10 mouse cellular contexts compared by ENCODE assay signal in genomic region chr6:136497744-136498143, GRCm38 (mm10). TPM values are rescaled to one million over a fixed set of nuclear protein-coding genes. Genes with fewer than 3 reads are reported as not detected.
A peak's percentile ranks its signal among the peaks of the same experiment; 100 is the strongest.
DNase-seq lines count a peak whose midpoint lies in the region; ATAC-seq and TF ChIP-seq lines count a peak whose summit lies in the region.
"Had no signal": no experiment of that assay in that cellular context is flagged by ENCODE, and none has a peak within 500 bp of the region (broad histone marks: within the 10 kb centered on the region; RNA-seq: fewer than 3 reads in every experiment).

No protein-coding gene starts in this region.

- no peak overlapping the region for H3K27ac ChIP-seq in heart, embryonic 14.5 days (replicated peaks in 1 of 2; ENCODE audit: control insufficient read depth in 1 of 2, insufficient read depth in 1 of 2, low read depth in 2 of 2, low read length in 2 of 2)
- H3K27ac ChIP-seq in ES-E14 (ENCODE audit: insufficient read depth, low read depth, low read length, poor library complexity, severe bottlenecking) = peak overlapping the region; percentile 52
- H3K27ac ChIP-seq in liver, adult 2 months (replicated peaks; ENCODE audit: insufficient read depth, low read depth, low read length) = no peak overlapping the region
- H3K27ac ChIP-seq in cerebellum, adult 2 months (ENCODE audit: insufficient read depth, low read length) = no peak overlapping the region
- H3K27ac ChIP-seq: embryonic facial prominence, embryonic 13.5 days; neural tube, embryonic 13.5 days had no signal

- intact Hi-C loops in heart, postnatal 25 days (cut with DNase I) = no loop called here

- ATAC-seq in heart, embryonic 14.5 days (ENCODE audit: insufficient number of reproducible peaks, insufficient read depth, low FRiP score, low read depth) = peak; percentile 19; the same call in 1 of the 2 replicates

- no peak for TF ChIP-seq CTCF in liver, adult 2 months (IDR thresholded peaks at IDR 0.05; ENCODE audit: low read depth, low read length)
- no peak for TF ChIP-seq CTCF in cerebellum, adult 2 months (IDR thresholded peaks at IDR 0.05; ENCODE audit: borderline replicate concordance, insufficient read depth, low read depth, low read length)

- no peak overlapping the region for H3K4me3 ChIP-seq in heart, embryonic 14.5 days (ENCODE audit: control insufficient read depth in 1 of 2, insufficient read depth in 1 of 2, low read depth in 1 of 2, low read length in 2 of 2)
- no peak overlapping the region for H3K4me3 ChIP-seq in ES-E14 (ENCODE audit: insufficient read depth in 1 of 2, low read depth in 1 of 2, low read length in 2 of 2, poor library complexity in 1 of 2, severe bottlenecking in 1 of 2)
- H3K4me3 ChIP-seq in liver, adult 2 months (ENCODE audit: insufficient read depth, low read depth, low read length) = no peak overlapping the region
- no peak overlapping the region for H3K4me3 ChIP-seq in cerebellum, adult 2 months (replicated peaks; ENCODE audit: insufficient read depth, low read depth, low read length)
- H3K4me3 ChIP-seq: embryonic facial prominence, embryonic 13.5 days; neural tube, embryonic 13.5 days had no signal

- 0 out of 2 replicates have a peak, but pooled peaks cover 2% of the 10 kb centered on the region for H3K9me3 ChIP-seq in heart, embryonic 14.5 days (ENCODE audit: control insufficient read depth, low read length)
- no peaks in the 10 kb centered on the region for H3K9me3 ChIP-seq in ES-E14 (ENCODE audit: control insufficient read depth, insufficient read depth, low read depth, low read length)
- H3K9me3 ChIP-seq: embryonic facial prominence, embryonic 13.5 days; neural tube, embryonic 13.5 days had no signal

- WGBS in heart, embryonic 14.5 days = 57% methylated on average over 5 of the region's 5 CpGs
- 63% methylated on average over 5 of the region's 5 CpGs for WGBS in liver, adult 2 months
- 65% methylated on average over 5 of the region's 5 CpGs for WGBS in cerebellum, adult 2 months

- H3K4me2 ChIP-seq in heart, embryonic 14.5 days (ENCODE audit: low read length) = no peak overlapping the region
- H3K4me2 ChIP-seq: embryonic facial prominence, embryonic 13.5 days; neural tube, embryonic 13.5 days had no signal

- TF ChIP-seq POLR2A in liver, adult 2 months (IDR thresholded peaks at IDR 0.05; ENCODE audit: extremely low read depth, insufficient read depth, low read length) = no peak
- TF ChIP-seq POLR2A in cerebellum, adult 2 months (IDR thresholded peaks at IDR 0.05; ENCODE audit: borderline replicate concordance, insufficient read depth, low read length) = no peak

- H3K79me2 ChIP-seq in liver, adult 2 months (ENCODE audit: control insufficient read depth, insufficient read depth, low read length) = no peaks in the 10 kb centered on the region

- in situ Hi-C loops in ES-E14 (cut with MboI; ENCODE audit: low sequenced_read_pairs in 2 of 2, unreplicated experiment in 2 of 2) = no loop called here

- no peaks in the 10 kb centered on the region for H3K4me1 ChIP-seq in heart, embryonic 14.5 days (ENCODE audit: control insufficient read depth in 2 of 2, insufficient read depth in 2 of 2, low read length in 2 of 2)
- peaks cover 0 to 11% of the 10 kb centered on the region in 2 experiments; a peak in 2 of 4 replicates for H3K4me1 ChIP-seq in ES-E14 (ENCODE audit: control insufficient read depth in 2 of 2, insufficient read depth in 2 of 2, low read length in 2 of 2, poor library complexity in 1 of 2)
- H3K4me1 ChIP-seq in liver, adult 2 months (ENCODE audit: control insufficient read depth, insufficient read depth, low read length) = peaks cover 2% of the 10 kb centered on the region; the same call in 1 of the 2 replicates
- no peaks in the 10 kb centered on the region for H3K4me1 ChIP-seq in cerebellum, adult 2 months (ENCODE audit: control insufficient read depth, insufficient read depth, low read length)
- H3K4me1 ChIP-seq: embryonic facial prominence, embryonic 13.5 days; neural tube, embryonic 13.5 days had no signal

- no peaks in the 10 kb centered on the region for H3K36me3 ChIP-seq in heart, embryonic 14.5 days (ENCODE audit: control insufficient read depth, insufficient read depth, low read length)
- H3K36me3 ChIP-seq in ES-E14 (ENCODE audit: control insufficient read depth, insufficient read depth, low read length, poor library complexity, severe bottlenecking) = peaks cover 2% of the 10 kb centered on the region; the same call in 1 of the 2 replicates
- no peaks in the 10 kb centered on the region for H3K36me3 ChIP-seq in liver, adult 2 months (ENCODE audit: control insufficient read depth, insufficient read depth, low read length)
- H3K36me3 ChIP-seq: embryonic facial prominence, embryonic 13.5 days; neural tube, embryonic 13.5 days had no signal

- no peak overlapping the region for H3K9ac ChIP-seq in heart, embryonic 14.5 days (ENCODE audit: low read length)
- H3K9ac ChIP-seq in ES-E14 (ENCODE audit: insufficient read depth, low read depth, low read length, poor library complexity, severe bottlenecking) = no peak overlapping the region
- no peak overlapping the region for H3K9ac ChIP-seq in liver, adult 2 months (ENCODE audit: low read depth, low read length)
- H3K9ac ChIP-seq: embryonic facial prominence, embryonic 13.5 days; neural tube, embryonic 13.5 days had no signal

- DNase-seq in heart, postnatal 25 days (ENCODE audit: low spot score) = no peak
- no peak for DNase-seq in ES-E14 (ENCODE audit: low read depth, low spot score)
- peak; percentile 49 for DNase-seq in liver, adult 2 months (ENCODE audit: extremely low read depth, low read depth, low spot score)
- DNase-seq in spleen, postnatal 10 days (ENCODE audit: low spot score in 2 of 2) = peak; percentile 40 to 80
- DNase-seq in frontal cortex, postnatal 36 days (ENCODE audit: low spot score in 2 of 2) = no peak
- no peak for DNase-seq in right cerebral cortex, postnatal 14 days
- no peak for DNase-seq in cerebellum, adult 2 months

- H3K27me3 ChIP-seq in heart, embryonic 14.5 days (ENCODE audit: control insufficient read depth, insufficient read depth, low read length) = no peaks in the 10 kb centered on the region
- no peaks in the 10 kb centered on the region for H3K27me3 ChIP-seq in liver, adult 2 months (ENCODE audit: control insufficient read depth, insufficient read depth, low read length)
- H3K27me3 ChIP-seq in cerebellum, adult 2 months (ENCODE audit: control insufficient read depth, insufficient read depth, low read length) = no peaks in the 10 kb centered on the region
- H3K27me3 ChIP-seq: embryonic facial prominence, embryonic 13.5 days; neural tube, embryonic 13.5 days had no signal

TF ChIP-seq in ES-E14, 5 proteins besides CTCF, POLR2A, EP300 and RAD21:
- no peak for TF ChIP-seq ZNF384 (IDR thresholded peaks at IDR 0.05; ENCODE audit: low read depth, low read length)
- no peak for TF ChIP-seq ZC3H11A (IDR thresholded peaks at IDR 0.05; ENCODE audit: borderline replicate concordance, low read depth, low read length)
- no peak for TF ChIP-seq HCFC1 (IDR thresholded peaks at IDR 0.05; ENCODE audit: borderline replicate concordance, insufficient read depth, low read length)
- TF ChIP-seq MAFK (IDR thresholded peaks at IDR 0.05; ENCODE audit: insufficient read depth, low read depth, low read length) = no peak
- TF ChIP-seq CHD2 (IDR thresholded peaks at IDR 0.05; ENCODE audit: low read depth, low read length) = peak; percentile 80

RNA-seq across cellular contexts. Expression of gene Atf7ip, which starts 8.2 kb away (rescaled TPM):
- polyA plus RNA-seq in heart, embryonic 14.5 days (2014; fragmentation: Nextera tagmentation; extraction: Ambion mirVana) = 40.8 and 47.0 TPM in 2 replicates
- 10 to 100 TPM; 79.8 to 92.6 TPM for total RNA-seq in heart, postnatal 25 days (2021)
- total RNA-seq in ES-E14 (2012; rRNA removed) = 26.8 and 35.9 TPM in 2 replicates
- total RNA-seq in liver, adult 2 months (2014; rRNA removed) = 14.8 and 14.9 TPM in 2 replicates
- polyA plus RNA-seq in liver, adult 2 months (2012; rRNA removed) = 5.1 and 5.2 TPM in 2 replicates
- polyA plus RNA-seq in cerebellum, adult 2 months (2012; rRNA removed) = 70.5 and 83.0 TPM in 2 replicates

Comparison
In these comparisons a context has a peak if more than half of its experiments do, and no peak if none do; other contexts are left out.
1. DNase-seq: peak in liver, adult 2 months (single experiment) and spleen, postnatal 10 days (2 of 2); none in heart, postnatal 25 days (single experiment), ES-E14 (single experiment), frontal cortex, postnatal 36 days (0 of 2), right cerebral cortex, postnatal 14 days (single experiment) and cerebellum, adult 2 months (0 of 2).